ENCODE assay signal across 22 mouse cellular contexts in genomic region chr6:89153027-89153662, GRCm38 (mm10).
DNase-seq lines count a peak whose midpoint lies in the region; ATAC-seq and TF ChIP-seq lines count a peak whose summit lies in the region.
"Had no signal": no experiment of that assay in that cellular context is flagged by ENCODE, and none has a peak within 500 bp of the region (broad histone marks: within the 10 kb centered on the region; RNA-seq: fewer than 3 reads in every experiment).

No protein-coding gene starts in this region.

- no peaks in the 10 kb centered on the region for H3K4me1 ChIP-seq in stomach, embryonic 15.5 days
- H3K4me1 ChIP-seq in stomach, postnatal 0 days (replicated peaks; ENCODE audit: control insufficient read depth, insufficient read depth), result no peaks in the 10 kb centered on the region
- no peaks in the 10 kb centered on the region; the same call in 1 of the 2 replicates for H3K4me1 ChIP-seq in limb, embryonic 15.5 days
- H3K4me1 ChIP-seq: hindbrain, embryonic 13.5 days; liver, embryonic 12.5 days; neural tube, embryonic 15.5 days had no signal

- 51% methylated on average over 11 of the region's 11 CpGs for WGBS in stomach, embryonic 15.5 days
- 57% methylated on average over 11 of the region's 11 CpGs for WGBS in stomach, postnatal 0 days
- WGBS in limb, embryonic 15.5 days, result 49% methylated on average over 11 of the region's 11 CpGs

- no peak overlapping the region for H3K4me2 ChIP-seq in stomach, embryonic 15.5 days
- H3K4me2 ChIP-seq in stomach, postnatal 0 days (replicated peaks; ENCODE audit: low read depth), result no peak overlapping the region
- no peak overlapping the region for H3K4me2 ChIP-seq in limb, embryonic 15.5 days
- H3K4me2 ChIP-seq: hindbrain, embryonic 13.5 days; liver, embryonic 12.5 days; neural tube, embryonic 15.5 days had no signal

- TF ChIP-seq EP300 in stomach, postnatal 0 days (optimal IDR thresholded peaks at IDR 0.05), result no peak

- no peaks in the 10 kb centered on the region for H3K27me3 ChIP-seq in stomach, embryonic 15.5 days (replicated peaks)
- no peaks in the 10 kb centered on the region for H3K27me3 ChIP-seq in stomach, postnatal 0 days (ENCODE audit: control insufficient read depth, insufficient read depth, low read length)
- no peaks in the 10 kb centered on the region for H3K27me3 ChIP-seq in limb, embryonic 15.5 days
- H3K27me3 ChIP-seq: hindbrain, embryonic 13.5 days; liver, embryonic 12.5 days; neural tube, embryonic 15.5 days had no signal

- H3K9me3 ChIP-seq in stomach, embryonic 15.5 days, result no peaks in the 10 kb centered on the region
- no peaks in the 10 kb centered on the region for H3K9me3 ChIP-seq in stomach, postnatal 0 days (ENCODE audit: control insufficient read depth, low read length)
- H3K9me3 ChIP-seq in limb, embryonic 15.5 days, result no peaks in the 10 kb centered on the region
- H3K9me3 ChIP-seq: hindbrain, embryonic 13.5 days; liver, embryonic 12.5 days; neural tube, embryonic 15.5 days had no signal

- H3K36me3 ChIP-seq in stomach, embryonic 15.5 days, result no peaks in the 10 kb centered on the region
- H3K36me3 ChIP-seq in stomach, postnatal 0 days (ENCODE audit: control insufficient read depth, insufficient read depth, low read length), result no peaks in the 10 kb centered on the region
- no peaks in the 10 kb centered on the region for H3K36me3 ChIP-seq in limb, embryonic 15.5 days
- H3K36me3 ChIP-seq: hindbrain, embryonic 13.5 days; liver, embryonic 12.5 days; neural tube, embryonic 15.5 days had no signal

- no peak overlapping the region for H3K27ac ChIP-seq in stomach, embryonic 15.5 days
- H3K27ac ChIP-seq in stomach, postnatal 0 days (replicated peaks), result no peak overlapping the region
- H3K27ac ChIP-seq in limb, embryonic 15.5 days, result peak overlapping the region; percentile 17; the same call in 1 of the 2 replicates
- H3K27ac ChIP-seq: hindbrain, embryonic 13.5 days; left cerebral cortex, adult 2 months; liver, embryonic 12.5 days; neural tube, embryonic 15.5 days had no signal

- no peak overlapping the region for H3K4me3 ChIP-seq in stomach, embryonic 15.5 days (replicated peaks)
- H3K4me3 ChIP-seq in stomach, postnatal 0 days (ENCODE audit: low read depth, low read length), result no peak overlapping the region
- H3K4me3 ChIP-seq in limb, embryonic 15.5 days, result no peak overlapping the region
- H3K4me3 ChIP-seq: hindbrain, embryonic 13.5 days; left cerebral cortex, adult 2 months; liver, embryonic 12.5 days; myocyte; neural tube, embryonic 15.5 days had no signal

- peak; percentile 11 for DNase-seq in adrenal gland, postnatal 14 days
- DNase-seq in adrenal gland, postnatal 10 days, result no peak
- peak; percentile 7 to 8 for DNase-seq in kidney, postnatal 4 days
- DNase-seq in kidney, postnatal 36 days, result no peak
- no peak for DNase-seq in stomach, postnatal 0 days (ENCODE audit: low spot score)
- DNase-seq in yolk sac, embryonic 10.5 days (ENCODE audit: low spot score), result no peak
- DNase-seq: adrenal gland, adult 2 months; cerebellum, adult 11 months; gastrocnemius, postnatal 14 days; midbrain, embryonic 14.5 days; retina, postnatal 1 day; right cerebral cortex, postnatal 4 days; thymus, adult 18-20 months had no signal

- no peak for TF ChIP-seq CTCF in stomach, postnatal 0 days (IDR thresholded peaks at IDR 0.05; ENCODE audit: low read depth)

- ATAC-seq in stomach, embryonic 15.5 days (ENCODE audit: insufficient read depth, low FRiP score, low read depth), result peak; percentile 56; the same call in 1 of the 2 replicates
- no peak for ATAC-seq in stomach, postnatal 0 days (ENCODE audit: low FRiP score, low TSS enrichment)
- ATAC-seq in limb, embryonic 15.5 days (ENCODE audit: insufficient number of reproducible peaks, low FRiP score, low TSS enrichment, low read depth), result 0 out of 2 replicates have a peak, but pooled peaks have one; percentile 10
- ATAC-seq: forebrain, embryonic 16.5 days; intestine, embryonic 16.5 days; liver, embryonic 12.5 days had no signal

- H3K9ac ChIP-seq in stomach, embryonic 15.5 days, result no peak overlapping the region
- no peak overlapping the region for H3K9ac ChIP-seq in stomach, postnatal 0 days (ENCODE audit: low read length)
- no peak overlapping the region for H3K9ac ChIP-seq in limb, embryonic 15.5 days
- H3K9ac ChIP-seq: hindbrain, embryonic 13.5 days; liver, embryonic 12.5 days; neural tube, embryonic 15.5 days had no signal

Comparison
In these comparisons a context has a peak if more than half of its experiments do, and no peak if none do; other contexts are left out.
1. DNase-seq: peak in adrenal gland, postnatal 14 days (single experiment) and kidney, postnatal 4 days (2 of 2); none in adrenal gland, postnatal 10 days (single experiment), kidney, postnatal 36 days (0 of 2), stomach, postnatal 0 days (single experiment) and yolk sac, embryonic 10.5 days (single experiment).